Mouse (Mus musculus) stomach, embryonic 14.5 days (tissue): ENCODE data around the gene Tmprss2. TPM values are rescaled to one million over a fixed set of nuclear protein-coding genes. Genes with fewer than 3 reads are reported as not detected.
A peak's percentile ranks its signal among the peaks of the same experiment; 100 is the strongest.

Experiments used
- ATAC-seq: fragments of 200-750 bp; cut with Nextera tagmentation; 2 replicates; pipeline ENCODE4 v1.8.0; 2017; ENCODE audit warnings: low read depth, moderate TSS enrichment; ENCODE audit not compliant: insufficient number of reproducible peaks, insufficient read depth, low FRiP score
- H3K27ac ChIP-seq: fragments of 300-500 bp; sonication (generic); 2 replicates; pipeline ENCODE4 v1.5.1; 2014; ENCODE audit warnings: mild to moderate bottlenecking, low read length, moderate library complexity, mixed read lengths
- H3K27me3 ChIP-seq: fragments of 300-500 bp; sonication (generic); 2 replicates; pipeline ENCODE4 v1.6.1; 2014; ENCODE audit warnings: low read length, control low read depth, mixed read lengths; ENCODE audit not compliant: control insufficient read depth, insufficient read depth
- H3K36me3 ChIP-seq: fragments of 300-500 bp; sonication (generic); 2 replicates; pipeline ENCODE4 v1.6.1; 2014; ENCODE audit warnings: mild to moderate bottlenecking, control low read depth, low read length, moderate library complexity, mixed read lengths; ENCODE audit not compliant: control insufficient read depth, insufficient read depth
- H3K4me1 ChIP-seq: fragments of 300-500 bp; sonication (generic); 2 replicates; pipeline ENCODE4 v1.6.1; 2014; ENCODE audit warnings: low read length, control low read depth, mixed read lengths; ENCODE audit not compliant: control insufficient read depth, insufficient read depth
- H3K4me2 ChIP-seq: fragments of 300-500 bp; sonication (generic); replicated peaks from 2 replicates; pipeline ENCODE4 v1.6.1; 2014; ENCODE audit warnings: low read depth, low read length, control low read depth
- H3K4me3 ChIP-seq: fragments of 300-500 bp; sonication (generic); 2 replicates; pipeline ENCODE4 v1.5.1; 2014; ENCODE audit warnings: low read depth, low read length, control low read depth
- H3K9ac ChIP-seq: fragments of 300-500 bp; sonication (generic); replicated peaks from 2 replicates; pipeline ENCODE4 v1.6.1; 2014; ENCODE audit warnings: low read depth, mild to moderate bottlenecking, control low read depth, low read length, moderate library complexity, mixed read lengths
- H3K9me3 ChIP-seq: fragments of 300-500 bp; sonication (generic); 2 replicates; pipeline ENCODE4 v1.6.1; 2016; ENCODE audit warnings: low read depth, low read length, control low read depth; ENCODE audit not compliant: control insufficient read depth
- WGBS: fragments of 180-500 bp; shearing (Covaris S2); extraction: QIAGEN DNeasy Blood & Tissue Kit; methylation state at CpG from one replicate; pipeline ENCODE4 v1.1.7; 2014; 5-methylcytosine and 5-hydroxymethylcytosine counted together
- polyA plus RNA-seq: library from polyadenylated mRNA; unstranded; fragments of >200 nt; fragmentation: Nextera tagmentation; extraction: Ambion mirVana; gene quantifications from 2 replicates; pipeline ENCODE4 v1.2.1, GENCODE M21; 2014

The Tmprss2 gene
- polyA plus RNA-seq, 1 experiment from 2014 or later: 34.3 TPM

DNA sequence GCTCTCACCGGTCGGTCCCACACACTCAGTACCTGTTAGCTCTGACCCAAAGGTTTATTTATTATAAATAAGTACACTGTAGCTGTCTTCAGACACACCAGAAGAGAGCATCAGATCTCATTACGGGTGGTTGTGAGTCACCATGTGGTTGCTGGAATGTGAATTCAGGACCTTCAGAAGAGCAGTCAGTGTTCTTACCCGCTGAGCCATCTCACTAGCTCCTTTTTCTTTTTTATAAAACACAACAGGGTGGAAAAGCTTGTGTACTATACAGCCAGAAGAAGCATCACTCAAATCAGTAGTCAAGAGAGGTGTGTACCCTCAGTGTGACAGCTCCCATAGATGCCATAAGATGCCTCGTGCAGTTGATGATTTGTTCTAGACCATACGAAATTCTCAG lies 12.2 kb upstream of the Tmprss2 start:
- no peak for ATAC-seq
- 74% methylated on average over 6 of the region's 6 CpGs for WGBS

DNA sequence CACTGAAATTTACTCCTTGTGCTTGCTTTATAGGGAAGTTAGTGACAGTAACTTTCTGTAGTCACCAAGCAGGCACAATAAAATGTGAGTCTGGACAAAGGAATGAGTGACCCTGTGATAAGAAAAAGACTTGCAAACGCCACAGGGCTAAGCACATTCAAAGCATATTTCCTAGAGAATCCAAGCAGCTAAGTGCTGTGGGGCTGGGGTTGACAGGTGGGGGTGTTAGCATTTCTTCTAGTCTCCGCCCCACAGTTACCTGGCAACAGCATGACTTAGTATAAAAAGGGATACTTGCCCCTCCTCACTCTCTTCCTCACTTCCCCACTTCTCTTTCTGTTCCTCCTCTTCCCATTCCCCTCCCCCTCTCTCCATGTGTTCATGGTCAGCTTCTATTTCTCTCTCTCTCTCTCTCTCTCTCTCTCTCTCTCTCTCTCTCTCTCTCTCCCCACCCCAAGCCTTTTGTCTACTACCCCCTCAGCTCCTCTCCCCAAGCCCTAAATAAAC lies 11.4 kb upstream of the Tmprss2 start:
- Histone ChIP-seq H3K9ac (no peak overlapping the region), H3K4me1 (no peaks in the 10 kb centered on the region), H3K27ac (no peak overlapping the region), H3K27me3 (no peaks in the 10 kb centered on the region), H3K9me3 (no peaks in the 10 kb centered on the region), H3K4me2 (no peak overlapping the region), H3K36me3 (no peaks in the 10 kb centered on the region), H3K4me3 (no peak overlapping the region)
- WGBS: 32% methylated on average over 2 of the region's 2 CpGs
- no peak for ATAC-seq

More for the DNA sequence above, 12.2 kb upstream of the Tmprss2 start:
- Histone ChIP-seq H3K4me3 (no peak overlapping the region), H3K9me3 (no peaks in the 10 kb centered on the region), H3K27me3 (no peaks in the 10 kb centered on the region), H3K27ac (no peak overlapping the region), H3K9ac (no peak overlapping the region), H3K4me2 (no peak overlapping the region), H3K36me3 (no peaks in the 10 kb centered on the region), H3K4me1 (no peaks in the 10 kb centered on the region)

DNA sequence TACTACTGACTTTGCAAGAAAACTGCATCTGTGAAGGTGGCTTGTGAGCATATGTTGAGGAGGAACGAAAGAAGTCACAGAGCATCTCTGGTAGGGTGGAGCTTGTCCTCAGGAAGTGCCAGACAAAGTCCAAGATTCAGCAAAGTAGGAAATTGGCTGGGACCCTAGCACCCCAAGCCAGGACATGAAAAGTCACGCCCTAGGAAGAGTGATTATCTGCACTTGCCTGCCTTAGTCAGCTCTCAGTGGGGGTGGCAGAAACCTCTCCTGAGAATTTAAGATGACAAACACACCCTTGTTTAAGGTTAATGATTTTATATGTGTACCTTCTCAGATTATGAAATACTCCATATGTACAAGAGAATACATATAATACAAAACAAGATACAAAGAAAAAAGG lies 7.3 kb upstream of the Tmprss2 start:
- Histone ChIP-seq H3K9ac (no peak overlapping the region), H3K27ac (no peak overlapping the region), H3K4me2 (no peak overlapping the region), H3K27me3 (no peaks in the 10 kb centered on the region), H3K36me3 (no peaks in the 10 kb centered on the region), H3K4me3 (no peak overlapping the region), H3K9me3 (no peaks in the 10 kb centered on the region), H3K4me1 (no peaks in the 10 kb centered on the region)
- 62% methylated on average over 2 of the region's 2 CpGs for WGBS
- ATAC-seq: no peak

DNA sequence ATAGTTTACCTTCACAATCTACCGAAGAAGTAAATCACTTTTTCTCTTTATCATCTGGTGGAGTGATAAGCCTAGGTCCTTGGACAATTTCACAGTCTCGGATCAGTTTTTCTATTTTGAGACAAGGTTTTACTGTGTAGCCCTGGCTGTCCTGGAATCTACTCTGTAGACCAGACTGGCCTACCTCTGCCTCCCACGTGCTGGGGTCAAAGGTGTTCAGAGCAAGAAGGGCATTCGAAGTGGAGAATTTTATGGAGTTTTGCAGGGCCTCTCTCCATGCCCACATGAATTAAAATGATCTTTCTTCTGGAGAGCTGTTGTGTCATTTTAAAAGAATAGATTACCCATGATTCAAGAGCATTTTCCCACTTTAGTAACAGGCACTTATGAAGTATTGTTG lies 1.0 kb upstream of the Tmprss2 start:
- Histone ChIP-seq H3K4me2 (no peak overlapping the region), H3K27ac (no peak overlapping the region), H3K9ac (no peak overlapping the region), H3K36me3 (no peaks in the 10 kb centered on the region), H3K27me3 (peaks cover 11% of the 10 kb centered on the region; the same call in 1 of the 2 replicates), H3K9me3 (no peaks in the 10 kb centered on the region), H3K4me3 (no peak overlapping the region), H3K4me1 (0 out of 2 replicates have a peak, but pooled peaks cover 6% of the 10 kb centered on the region)
- WGBS: 47% methylated on average over 4 of the region's 4 CpGs
- ATAC-seq: no peak

DNA sequence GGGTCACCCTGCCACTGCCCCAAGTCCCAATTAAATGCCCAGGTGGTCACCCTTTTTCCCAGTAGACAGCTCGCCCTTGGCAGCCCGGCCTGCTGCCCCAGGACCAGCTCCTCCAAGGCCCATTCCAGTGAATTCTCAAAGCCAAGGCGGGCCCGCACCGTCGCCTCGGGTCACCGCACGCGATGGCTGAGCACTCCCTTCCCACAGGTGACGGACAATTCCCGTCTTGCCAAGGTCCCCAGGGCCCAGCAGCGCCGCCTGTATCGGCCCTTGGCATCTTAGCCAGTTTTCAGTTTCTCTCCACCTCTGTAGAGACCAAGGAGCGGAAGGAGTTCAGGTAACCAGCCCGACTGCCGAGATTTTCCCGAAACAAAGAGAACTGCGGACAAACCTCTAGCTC lies 749 bp downstream of the Tmprss2 start:
- peak overlapping the region; percentile 16; the same call in 1 of the 2 replicates for H3K27ac ChIP-seq
- ATAC-seq: no peak
- no peaks in the 10 kb centered on the region for H3K9me3 ChIP-seq
- H3K27me3 ChIP-seq: peaks cover 11% of the 10 kb centered on the region; the same call in 1 of the 2 replicates
- H3K36me3 ChIP-seq: no peaks in the 10 kb centered on the region
- peak overlapping the region; percentile 43 for H3K9ac ChIP-seq
- H3K4me3 ChIP-seq: peak overlapping the region; percentile 43
- H3K4me1 ChIP-seq: 0 out of 2 replicates have a peak, but pooled peaks cover 6% of the 10 kb centered on the region
- WGBS: 6% methylated on average over 20 of the region's 20 CpGs
- H3K4me2 ChIP-seq: peak overlapping the region; percentile 59

DNA sequence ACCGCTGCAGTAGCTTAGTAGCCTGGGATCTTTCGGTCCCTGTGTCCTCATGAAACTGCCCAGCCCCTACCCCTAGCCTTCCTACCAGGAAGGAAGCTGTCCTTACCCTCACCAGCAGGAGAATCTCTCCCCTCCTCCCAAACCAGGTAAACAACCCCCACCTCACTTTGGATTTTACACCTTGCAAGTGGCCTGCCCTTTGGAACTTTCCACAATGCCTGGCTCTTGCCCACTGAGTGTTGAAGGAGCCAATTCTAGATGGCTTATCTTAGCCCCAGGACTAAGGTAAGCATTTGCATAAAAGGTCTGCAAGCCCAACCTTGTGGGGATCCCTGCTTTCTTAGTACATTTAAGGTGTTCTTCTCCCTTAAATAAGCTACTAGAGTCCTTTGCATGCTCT lies 1.3 kb downstream of the Tmprss2 start:
- Histone ChIP-seq H3K36me3 (no peaks in the 10 kb centered on the region), H3K27ac (peak overlapping the region; percentile 16; the same call in 1 of the 2 replicates), H3K27me3 (peaks cover 11% of the 10 kb centered on the region; the same call in 1 of the 2 replicates), H3K4me3 (peak overlapping the region; percentile 43), H3K4me2 (peak overlapping the region; percentile 59), H3K9ac (no peak overlapping the region), H3K9me3 (no peaks in the 10 kb centered on the region), H3K4me1 (0 out of 2 replicates have a peak, but pooled peaks cover 6% of the 10 kb centered on the region)
- ATAC-seq: no peak
- 74% methylated on average over 2 of the region's 2 CpGs for WGBS

DNA sequence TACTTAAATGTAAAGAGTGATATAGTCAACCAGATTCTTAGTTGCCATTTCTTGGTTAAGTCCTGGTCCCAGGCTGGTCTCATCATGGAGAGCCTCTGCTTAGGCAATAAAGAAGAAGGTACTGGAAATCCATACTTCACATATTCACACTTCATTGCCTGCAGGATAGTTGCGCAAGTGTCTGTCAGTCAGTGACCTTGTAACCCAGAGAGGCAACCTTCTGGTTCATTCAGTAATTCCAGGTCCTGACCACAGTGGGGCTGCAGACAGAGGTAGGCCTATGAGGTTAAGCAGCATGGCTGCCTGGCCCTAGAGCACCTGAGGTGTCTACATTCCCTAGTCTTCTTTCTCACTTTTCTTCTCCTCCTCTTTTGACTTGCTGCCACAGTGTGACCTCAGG lies 3.0 kb downstream of the Tmprss2 start:
- WGBS: 93% methylated on average over 1 of the region's 1 CpGs

DNA sequence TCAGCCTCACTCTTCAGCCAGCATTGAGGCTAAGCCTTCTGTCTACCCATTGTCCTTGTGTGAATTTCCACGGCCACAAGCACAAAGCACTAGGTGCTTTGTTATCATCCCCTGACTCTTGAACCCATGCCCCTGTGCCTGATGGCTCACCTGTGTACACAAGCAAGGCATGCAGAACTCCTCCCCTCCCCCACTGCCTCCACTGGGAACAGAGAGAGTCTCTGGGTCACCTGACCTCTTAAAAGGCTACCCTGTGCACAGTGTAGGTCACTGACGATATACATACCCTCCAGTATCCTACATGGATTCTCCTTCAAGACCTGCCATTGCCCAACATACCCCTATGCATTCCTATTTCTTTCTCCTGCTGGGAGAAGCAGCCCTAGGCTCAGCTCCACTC lies 4.2 kb downstream of the Tmprss2 start:
- no peak overlapping the region for H3K4me3 ChIP-seq
- H3K27ac ChIP-seq: no peak overlapping the region
- H3K36me3 ChIP-seq: no peaks in the 10 kb centered on the region
- 63% methylated on average over 2 of the region's 2 CpGs for WGBS
- H3K9ac ChIP-seq: no peak overlapping the region
- no peak overlapping the region for H3K4me2 ChIP-seq
- no peaks in the 10 kb centered on the region for H3K9me3 ChIP-seq
- peaks cover 11% of the 10 kb centered on the region; the same call in 1 of the 2 replicates for H3K27me3 ChIP-seq
- ATAC-seq: no peak
- 0 out of 2 replicates have a peak, but pooled peaks cover 6% of the 10 kb centered on the region for H3K4me1 ChIP-seq

More for the DNA sequence above, 3.0 kb downstream of the Tmprss2 start:
- no peak overlapping the region for H3K27ac ChIP-seq
- H3K4me2 ChIP-seq: no peak overlapping the region
- no peak overlapping the region for H3K9ac ChIP-seq
- peaks cover 11% of the 10 kb centered on the region; the same call in 1 of the 2 replicates for H3K27me3 ChIP-seq
- ATAC-seq: no peak
- H3K36me3 ChIP-seq: no peaks in the 10 kb centered on the region
- no peak overlapping the region for H3K4me3 ChIP-seq
- no peaks in the 10 kb centered on the region for H3K9me3 ChIP-seq
- H3K4me1 ChIP-seq: 0 out of 2 replicates have a peak, but pooled peaks cover 6% of the 10 kb centered on the region
